Mouse (Mus musculus): ENCODE results near the gene Tmem150c. TPM values are rescaled to one million over a fixed set of nuclear protein-coding genes. Genes with fewer than 3 reads are reported as not detected.

Tmem150c gene
- total RNA-seq, 2 experiments from 2014 or later, result 41.5 to 46.9 TPM

GRCm38 (mm10) chr5:100090515-100091262 is 68.9 kb downstream of the Tmem150c start:
- no peak overlapping the region for H3K4me3 ChIP-seq
- intact Hi-C loops (cut with DNase I), result no loop called here
- TF ChIP-seq CTCF (IDR thresholded peaks at IDR 0.05), result no peak
- no peak for DNase-seq (ENCODE audit: extremely low spot score in 1 of 2, low spot score in 2 of 2)
- H3K27ac ChIP-seq, result no peak overlapping the region

- DNase-seq (ENCODE audit: extremely low spot score in 1 of 2, low spot score in 2 of 2), result no peak
- Histone ChIP-seq H3K4me3 (no peak overlapping the region), H3K27ac (no peak overlapping the region)
- TF ChIP-seq CTCF (IDR thresholded peaks at IDR 0.05), result no peak
- intact Hi-C loops (cut with DNase I), result no loop called here
Measured at GRCm38 (mm10) chr5:100085097-100085496, 74.5 kb downstream of the Tmem150c start.

GRCm38 (mm10) chr5:100083953-100084562 is 75.5 kb downstream of the Tmem150c start:
- peak overlapping the region; percentile 62 for H3K27ac ChIP-seq
- H3K4me3 ChIP-seq, result no peak overlapping the region
- intact Hi-C loops (cut with DNase I), result no loop called here
- no peak for DNase-seq (ENCODE audit: extremely low spot score in 1 of 2, low spot score in 2 of 2)
- TF ChIP-seq CTCF (IDR thresholded peaks at IDR 0.05), result no peak

GRCm38 (mm10) chr5:100082006-100082405 is 77.6 kb downstream of the Tmem150c start:
- TF ChIP-seq CTCF (IDR thresholded peaks at IDR 0.05), result no peak
- no peak for DNase-seq (ENCODE audit: extremely low spot score in 1 of 2, low spot score in 2 of 2)
- Histone ChIP-seq H3K4me3 (no peak overlapping the region), H3K27ac (no peak overlapping the region)
- intact Hi-C loops (cut with DNase I), result no loop called here

GRCm38 (mm10) chr5:100079931-100080275 is 79.7 kb downstream of the Tmem150c start:
- no peak overlapping the region for H3K4me3 ChIP-seq
- intact Hi-C loops (cut with DNase I), result loop anchor here (2.0 kb wide), 1 partner anchor 79 kb away; the partner anchor contains the start of gene Tmem150c
- no peak for TF ChIP-seq CTCF (IDR thresholded peaks at IDR 0.05)
- H3K27ac ChIP-seq, result no peak overlapping the region
- no peak for DNase-seq (ENCODE audit: extremely low spot score in 1 of 2, low spot score in 2 of 2)

- no peak for TF ChIP-seq CTCF (IDR thresholded peaks at IDR 0.05)
- H3K27ac ChIP-seq, result no peak overlapping the region; the same call in 1 of the 2 replicates
- intact Hi-C loops (cut with DNase I), result loop anchor here (2.0 kb wide), 1 partner anchor 80 kb away; the partner anchor contains the start of gene Tmem150c
- H3K4me3 ChIP-seq, result peak overlapping the region; percentile 40
- DNase-seq (ENCODE audit: extremely low spot score in 1 of 2, low spot score in 2 of 2), result peak in 1 of 2 experiments; percentile 36
Measured at GRCm38 (mm10) chr5:100079040-100079930, 80.3 kb downstream of the Tmem150c start.

- Histone ChIP-seq H3K27ac (no peak overlapping the region), H3K4me3 (no peak overlapping the region)
- TF ChIP-seq CTCF (IDR thresholded peaks at IDR 0.05), result peak; percentile 62
- peak in 1 of 2 experiments; percentile 47 for DNase-seq (ENCODE audit: extremely low spot score in 1 of 2, low spot score in 2 of 2)
- intact Hi-C loops (cut with DNase I), result loop anchor here (1.0 to 5.0 kb wide), 3 partner anchors 167 to 298 kb away; no protein-coding TSS in a partner anchor
Measured at GRCm38 (mm10) chr5:100074571-100074970, 85.0 kb downstream of the Tmem150c start.

- DNase-seq (ENCODE audit: extremely low spot score in 1 of 2, low spot score in 2 of 2), result no peak
- Histone ChIP-seq H3K4me3 (no peak overlapping the region), H3K27ac (no peak overlapping the region)
- no peak for TF ChIP-seq CTCF (IDR thresholded peaks at IDR 0.05)
- intact Hi-C loops (cut with DNase I), result loop anchor here (5.0 kb wide), 2 partner anchors 230 to 300 kb away; no protein-coding TSS in a partner anchor
Measured at GRCm38 (mm10) chr5:100072557-100072956, 87.1 kb downstream of the Tmem150c start.

- no peak for DNase-seq (ENCODE audit: extremely low spot score in 1 of 2, low spot score in 2 of 2)
- peak; percentile 35 for TF ChIP-seq CTCF (IDR thresholded peaks at IDR 0.05)
- Histone ChIP-seq H3K4me3 (no peak overlapping the region), H3K27ac (no peak overlapping the region)
- intact Hi-C loops (cut with DNase I), result loop anchor here (5.0 kb wide), 2 partner anchors 231 to 301 kb away; no protein-coding TSS in a partner anchor
Measured at GRCm38 (mm10) chr5:100071541-100071940, 88.1 kb downstream of the Tmem150c start.

GRCm38 (mm10) chr5:100070255-100070654 is 89.4 kb downstream of the Tmem150c start:
- no peak overlapping the region for H3K27ac ChIP-seq

GRCm38 (mm10) chr5:100069526-100069925 is 90.1 kb downstream of the Tmem150c start:
- H3K4me3 ChIP-seq, result no peak overlapping the region
- no peak for DNase-seq (ENCODE audit: extremely low spot score in 1 of 2, low spot score in 2 of 2)
- H3K27ac ChIP-seq, result no peak overlapping the region
- intact Hi-C loops (cut with DNase I), result no loop called here
- TF ChIP-seq CTCF (IDR thresholded peaks at IDR 0.05), result no peak

More at GRCm38 (mm10) chr5:100070255-100070654, 89.4 kb downstream of the Tmem150c start:
- peak; percentile 83 to 91 for DNase-seq (ENCODE audit: extremely low spot score in 1 of 2, low spot score in 2 of 2)
- TF ChIP-seq CTCF (IDR thresholded peaks at IDR 0.05), result peak; percentile 96
- H3K4me3 ChIP-seq, result no peak overlapping the region
- intact Hi-C loops (cut with DNase I), result loop anchor here (1.0 to 5.0 kb wide), 4 partner anchors 171 to 302 kb away; no protein-coding TSS in a partner anchor

All from left cerebral cortex, adult 2 months (tissue).